Mouse (Mus musculus) testis, postnatal 14 days (tissue): Measurements from ENCODE around the gene Rab21.
"Not testable (repeated sequence)": the region's sequence is repeated elsewhere in the genome, so short reads cannot be mapped to it uniquely, and the experiment has no call there.

Experiments used
- DNase-seq: peaks from one replicate; pipeline ENCODE4 v3.0.0; 2021; ENCODE audit warnings: low spot score

Rab21 gene

GRCm38 (mm10) chr10:115323295-115323694, 7.9 kb upstream of the Rab21 start:
- peak; percentile 26 for DNase-seq

- DNase-seq = no peak
Observed at GRCm38 (mm10) chr10:115321317-115322035, 6.1 kb upstream of the Rab21 start.

- not testable (repeated sequence) for DNase-seq
Observed at GRCm38 (mm10) chr10:115318388-115318787, 3.0 kb upstream of the Rab21 start.

GRCm38 (mm10) chr10:115316313-115316712, 919 bp upstream of the Rab21 start:
- DNase-seq = peak; percentile 58

GRCm38 (mm10) chr10:115314582-115315452, 577 bp downstream of the Rab21 start:
- DNase-seq = peak; percentile 46

- no peak for DNase-seq
Observed at GRCm38 (mm10) chr10:115314287-115314581, 1.2 kb downstream of the Rab21 start.

GRCm38 (mm10) chr10:115313641-115314286, 1.6 kb downstream of the Rab21 start:
- no peak for DNase-seq

- no peak for DNase-seq
Observed at GRCm38 (mm10) chr10:115312732-115313131, 2.7 kb downstream of the Rab21 start.

GRCm38 (mm10) chr10:115312194-115312593, 3.2 kb downstream of the Rab21 start:
- no peak for DNase-seq

GRCm38 (mm10) chr10:115311263-115311965, 4.0 kb downstream of the Rab21 start:
- no peak for DNase-seq

GRCm38 (mm10) chr10:115309191-115309590, 6.2 kb downstream of the Rab21 start:
- no peak for DNase-seq

- no peak for DNase-seq
Observed at GRCm38 (mm10) chr10:115307331-115307875, 8.0 kb downstream of the Rab21 start.

GRCm38 (mm10) chr10:115298683-115299082, 16.7 kb downstream of the Rab21 start:
- no peak for DNase-seq

GRCm38 (mm10) chr10:115297582-115297981, 17.8 kb downstream of the Rab21 start:
- DNase-seq = no peak

GRCm38 (mm10) chr10:115296401-115296935, 18.9 kb downstream of the Rab21 start:
- no peak for DNase-seq

- no peak for DNase-seq
Observed at GRCm38 (mm10) chr10:115295162-115295561, 20.2 kb downstream of the Rab21 start.

- no peak for DNase-seq
Observed at GRCm38 (mm10) chr10:115294715-115295114, 20.7 kb downstream of the Rab21 start.

GRCm38 (mm10) chr10:115293946-115294345, 21.4 kb downstream of the Rab21 start:
- DNase-seq = no peak

- no peak for DNase-seq
Observed at GRCm38 (mm10) chr10:115290671-115291070, 24.7 kb downstream of the Rab21 start.

GRCm38 (mm10) chr10:115288856-115289255, 26.5 kb downstream of the Rab21 start:
- no peak for DNase-seq

GRCm38 (mm10) chr10:115284170-115284569, 31.2 kb downstream of the Rab21 start:
- DNase-seq = no peak

- DNase-seq = no peak
Observed at GRCm38 (mm10) chr10:115281381-115281780, 34.0 kb downstream of the Rab21 start.
